In the genomic region with DNA sequence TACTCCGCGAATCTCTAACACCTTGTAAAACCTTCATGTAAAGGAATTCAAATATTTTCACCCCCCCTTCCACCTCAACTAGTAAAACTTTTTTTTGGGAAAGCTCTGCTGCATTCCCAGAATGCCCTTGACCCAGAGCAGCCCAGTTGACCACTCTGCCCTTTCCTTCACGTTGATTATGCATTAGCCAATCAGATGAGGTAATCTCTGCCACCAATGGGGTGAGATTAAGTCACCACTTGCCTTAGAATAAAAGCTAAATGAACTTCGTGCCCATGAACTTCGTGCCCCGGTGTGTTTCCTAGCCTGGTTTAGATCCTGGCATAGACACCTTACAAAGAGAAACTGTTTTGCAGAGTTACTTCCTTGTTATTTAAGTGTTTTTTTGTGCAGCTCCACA, we compare ENCODE assay signal across 8 mouse cellular contexts. TPM values are rescaled to one million over a fixed set of nuclear protein-coding genes. Genes with fewer than 3 reads are reported as not detected.
DNase-seq lines count a peak whose midpoint lies in the region; ATAC-seq and TF ChIP-seq lines count a peak whose summit lies in the region.

No protein-coding gene starts in this region.

- H3K27ac ChIP-seq in cerebellum, adult 2 months (ENCODE audit: insufficient read depth, low read length), result peak overlapping the region; percentile 93; the same call in 1 of the 2 replicates
- H3K27ac ChIP-seq in bone marrow, adult 2 months (ENCODE audit: control insufficient read depth, insufficient read depth, low read depth, low read length, poor library complexity), result no peak overlapping the region
- H3K27ac ChIP-seq in hindbrain, embryonic 11.5 days (ENCODE audit: low read depth, low read length), result no peak overlapping the region
- peak overlapping the region; percentile 85 for H3K27ac ChIP-seq in limb, embryonic 14.5 days (replicated peaks; ENCODE audit: low read depth, low read length)
- no peak overlapping the region for H3K27ac ChIP-seq in neural tube, embryonic 13.5 days (replicated peaks)

- H3K4me1 ChIP-seq in cerebellum, adult 2 months (ENCODE audit: control insufficient read depth, insufficient read depth, low read length), result peaks cover 19% of the 10 kb centered on the region
- no peaks in the 10 kb centered on the region for H3K4me1 ChIP-seq in bone marrow, adult 2 months (ENCODE audit: control insufficient read depth, insufficient read depth, low read length)
- H3K4me1 ChIP-seq in hindbrain, embryonic 11.5 days (replicated peaks; ENCODE audit: control insufficient read depth, insufficient read depth, low read length), result no peaks in the 10 kb centered on the region
- peaks cover 12% of the 10 kb centered on the region for H3K4me1 ChIP-seq in limb, embryonic 14.5 days (ENCODE audit: control insufficient read depth, insufficient read depth, low read length)
- H3K4me1 ChIP-seq in neural tube, embryonic 13.5 days (replicated peaks), result peaks cover 19% of the 10 kb centered on the region

- H3K4me3 ChIP-seq in cerebellum, adult 2 months (replicated peaks; ENCODE audit: insufficient read depth, low read depth, low read length), result no peak overlapping the region
- peak overlapping the region; percentile 27 for H3K4me3 ChIP-seq in bone marrow, adult 2 months (replicated peaks; ENCODE audit: control insufficient read depth, low read depth, low read length)
- peak overlapping the region; percentile 82 for H3K4me3 ChIP-seq in hindbrain, embryonic 11.5 days (ENCODE audit: low read depth, low read length)
- peak overlapping the region; percentile 61 for H3K4me3 ChIP-seq in limb, embryonic 14.5 days (replicated peaks; ENCODE audit: low read length)
- peak overlapping the region; percentile 76 for H3K4me3 ChIP-seq in neural tube, embryonic 13.5 days

- TF ChIP-seq CTCF in cerebellum, adult 2 months (IDR thresholded peaks at IDR 0.05; ENCODE audit: borderline replicate concordance, insufficient read depth, low read depth, low read length), result no peak
- no peak for TF ChIP-seq CTCF in bone marrow, adult 2 months (IDR thresholded peaks at IDR 0.05; ENCODE audit: control insufficient read depth, insufficient read depth, low read length)

- TF ChIP-seq POLR2A in cerebellum, adult 2 months (IDR thresholded peaks at IDR 0.05; ENCODE audit: borderline replicate concordance, insufficient read depth, low read length), result no peak
- TF ChIP-seq POLR2A in bone marrow, adult 2 months (IDR thresholded peaks at IDR 0.05; ENCODE audit: borderline replicate concordance, control insufficient read depth, low read depth, low read length), result no peak
- TF ChIP-seq POLR2A in limb, embryonic 14.5 days (IDR thresholded peaks at IDR 0.05; ENCODE audit: borderline replicate concordance, extremely low read depth, insufficient read depth, insufficient read length), result no peak

- ATAC-seq in hindbrain, embryonic 11.5 days (ENCODE audit: low FRiP score), result no peak
- no peak for ATAC-seq in limb, embryonic 14.5 days (ENCODE audit: low FRiP score, low read depth)
- ATAC-seq in neural tube, embryonic 13.5 days (ENCODE audit: low read depth), result no peak

- no peaks in the 10 kb centered on the region for H3K36me3 ChIP-seq in hindbrain, embryonic 11.5 days (ENCODE audit: control insufficient read depth, insufficient read depth, low read length)
- H3K36me3 ChIP-seq in limb, embryonic 14.5 days (ENCODE audit: control insufficient read depth, insufficient read depth, low read length), result no peaks in the 10 kb centered on the region
- no peaks in the 10 kb centered on the region for H3K36me3 ChIP-seq in neural tube, embryonic 13.5 days

- H3K9me3 ChIP-seq in hindbrain, embryonic 11.5 days (ENCODE audit: control insufficient read depth, low read length), result no peaks in the 10 kb centered on the region
- H3K9me3 ChIP-seq in limb, embryonic 14.5 days (ENCODE audit: control insufficient read depth, low read length), result no peaks in the 10 kb centered on the region
- no peaks in the 10 kb centered on the region for H3K9me3 ChIP-seq in neural tube, embryonic 13.5 days

- DNase-seq in cerebellum, adult 2 months, result peak in 1 of 2 experiments; percentile 52
- DNase-seq in cerebellum, adult 9-11 months, result no peak
- no peak for DNase-seq in hindbrain, embryonic 11.5 days (ENCODE audit: low spot score)
- no peak for DNase-seq in limb, embryonic 14.5 days (ENCODE audit: low spot score)
- DNase-seq in thymus, adult 18-20 months, result no peak
- DNase-seq in left cerebral cortex, adult 11 months (ENCODE audit: low spot score), result no peak

- H3K9ac ChIP-seq in hindbrain, embryonic 11.5 days (ENCODE audit: low read depth, low read length), result peak overlapping the region; percentile 87; the same call in 1 of the 2 replicates
- H3K9ac ChIP-seq in limb, embryonic 14.5 days (ENCODE audit: low read depth, low read length, severe bottlenecking), result peak overlapping the region; percentile 69
- peak overlapping the region; percentile 80; the same call in 1 of the 2 replicates for H3K9ac ChIP-seq in neural tube, embryonic 13.5 days

- WGBS in cerebellum, adult 2 months, result 26% methylated on average over 6 of the region's 6 CpGs
- WGBS in bone marrow, adult 2 months, result 8% methylated on average over 6 of the region's 6 CpGs
- 52% methylated on average over 6 of the region's 6 CpGs for WGBS in hindbrain, embryonic 11.5 days
- 41% methylated on average over 6 of the region's 6 CpGs for WGBS in limb, embryonic 14.5 days
- 47% methylated on average over 6 of the region's 6 CpGs for WGBS in neural tube, embryonic 13.5 days

- peak overlapping the region; percentile 89 for H3K4me2 ChIP-seq in hindbrain, embryonic 11.5 days (replicated peaks; ENCODE audit: low read depth, low read length)
- peak overlapping the region; percentile 88 for H3K4me2 ChIP-seq in limb, embryonic 14.5 days (replicated peaks; ENCODE audit: low read depth, low read length, severe bottlenecking)
- peak overlapping the region; percentile 87 for H3K4me2 ChIP-seq in neural tube, embryonic 13.5 days

- no peaks in the 10 kb centered on the region for H3K27me3 ChIP-seq in cerebellum, adult 2 months (ENCODE audit: control insufficient read depth, insufficient read depth, low read length)
- H3K27me3 ChIP-seq in hindbrain, embryonic 11.5 days (ENCODE audit: control insufficient read depth, insufficient read depth, low read length), result 0 out of 2 replicates have a peak, but pooled peaks cover 2% of the 10 kb centered on the region
- H3K27me3 ChIP-seq in limb, embryonic 14.5 days (ENCODE audit: control insufficient read depth, insufficient read depth, low read length), result no peaks in the 10 kb centered on the region
- H3K27me3 ChIP-seq in neural tube, embryonic 13.5 days, result no peaks in the 10 kb centered on the region

RNA-seq across cellular contexts. Expression of a gene that starts 20.6 kb away (rescaled TPM):
- polyA plus RNA-seq in cerebellum, adult 2 months (2012; rRNA removed), result not detected in 2 replicates
- not detected in 2 replicates for polyA plus RNA-seq in bone marrow, adult 2 months (2011; ENCODE audit: insufficient read depth, insufficient read length, low replicate concordance, missing spikeins)
- not detected in 2 replicates for polyA plus RNA-seq in hindbrain, embryonic 11.5 days (2014; fragmentation: Nextera tagmentation; extraction: Ambion mirVana)
- polyA plus RNA-seq in limb, embryonic 14.5 days (2012; rRNA removed), result not detected in 2 replicates
- not detected in 2 replicates for polyA plus RNA-seq in limb, embryonic 14.5 days (2014; fragmentation: Nextera tagmentation; extraction: Ambion mirVana)
- polyA plus RNA-seq in neural tube, embryonic 13.5 days (2015; fragmentation: Nextera tagmentation; extraction: Ambion mirVana), result not detected in 2 replicates

RNA-seq across cellular contexts. Expression of a gene that starts 31.5 kb away (rescaled TPM):
- polyA plus RNA-seq in cerebellum, adult 2 months (2012; rRNA removed), result 375 and 390 TPM in 2 replicates
- polyA plus RNA-seq in bone marrow, adult 2 months (2011; ENCODE audit: insufficient read depth, insufficient read length, low replicate concordance, missing spikeins), result 86.6 and 133 TPM in 2 replicates
- 692 and 744 TPM in 2 replicates for polyA plus RNA-seq in hindbrain, embryonic 11.5 days (2014; fragmentation: Nextera tagmentation; extraction: Ambion mirVana)
- polyA plus RNA-seq in limb, embryonic 14.5 days (2012; rRNA removed), result 300 and 342 TPM in 2 replicates
- polyA plus RNA-seq in limb, embryonic 14.5 days (2014; fragmentation: Nextera tagmentation; extraction: Ambion mirVana), result 720 and 741 TPM in 2 replicates
- polyA plus RNA-seq in neural tube, embryonic 13.5 days (2015; fragmentation: Nextera tagmentation; extraction: Ambion mirVana), result 869 and 879 TPM in 2 replicates

RNA-seq across cellular contexts. Expression of a gene that starts 41.4 kb away (rescaled TPM):
- not detected in 2 replicates for polyA plus RNA-seq in cerebellum, adult 2 months (2012; rRNA removed)
- not detected in 2 replicates for polyA plus RNA-seq in bone marrow, adult 2 months (2011; ENCODE audit: insufficient read depth, insufficient read length, low replicate concordance, missing spikeins)
- not detected in 2 replicates for polyA plus RNA-seq in hindbrain, embryonic 11.5 days (2014; fragmentation: Nextera tagmentation; extraction: Ambion mirVana)
- polyA plus RNA-seq in limb, embryonic 14.5 days (2012; rRNA removed), result 0.29 and 0.55 TPM in 2 replicates
- polyA plus RNA-seq in limb, embryonic 14.5 days (2014; fragmentation: Nextera tagmentation; extraction: Ambion mirVana), result 0.28 TPM in 1 of 2 replicates, not detected in the other
- not detected in 2 replicates for polyA plus RNA-seq in neural tube, embryonic 13.5 days (2015; fragmentation: Nextera tagmentation; extraction: Ambion mirVana)

Comparison
In these comparisons a context has a peak if more than half of its experiments do, and no peak if none do; other contexts are left out.
1. H3K27ac ChIP-seq: peak in cerebellum, adult 2 months (single experiment) and limb, embryonic 14.5 days (single experiment); none in bone marrow, adult 2 months (single experiment), hindbrain, embryonic 11.5 days (single experiment) and neural tube, embryonic 13.5 days (single experiment).
2. Peak in every context shown above with its lines, with median percentiles within 50 percentile points of each other: H3K4me2 ChIP-seq and H3K9ac ChIP-seq.